Mouse (Mus musculus) lung, embryonic 15.5 days (tissue): ENCODE data around the gene Gm21876. TPM values are rescaled to one million over a fixed set of nuclear protein-coding genes. Genes with fewer than 3 reads are reported as not detected.
"Not testable (repeated sequence)": the region's sequence is repeated elsewhere in the genome, so short reads cannot be mapped to it uniquely, and the experiment has no call there.

Source experiments
- ATAC-seq: fragments of 200-750 bp; cut with Nextera tagmentation; 2 replicates; pipeline ENCODE4 v1.8.0; 2017; ENCODE audit warnings: moderate number of reproducible peaks, borderline replicate concordance; ENCODE audit not compliant: low FRiP score, low TSS enrichment; ENCODE audit errors: extremely low read depth
- H3K27ac ChIP-seq: fragments of 300-500 bp; sonication (generic); 2 replicates; pipeline ENCODE4 v1.5.1; 2015; ENCODE audit warnings: moderate library complexity, mild to moderate bottlenecking, inconsistent platforms
- H3K27me3 ChIP-seq: fragments of 300-500 bp; sonication (generic); 2 replicates; pipeline ENCODE4 v1.6.1; 2015; ENCODE audit warnings: inconsistent platforms
- H3K36me3 ChIP-seq: fragments of 300-500 bp; sonication (generic); 2 replicates; pipeline ENCODE4 v1.6.1; 2015; ENCODE audit warnings: inconsistent platforms
- H3K4me1 ChIP-seq: fragments of 300-500 bp; sonication (generic); 2 replicates; pipeline ENCODE4 v1.6.1; 2015; ENCODE audit warnings: inconsistent platforms
- H3K4me2 ChIP-seq: fragments of 300-500 bp; sonication (generic); 2 replicates; pipeline ENCODE4 v1.6.1; 2015; ENCODE audit warnings: inconsistent platforms, mild to moderate bottlenecking, moderate library complexity
- H3K4me3 ChIP-seq: fragments of 300-500 bp; sonication (generic); 2 replicates; pipeline ENCODE4 v1.5.1; 2015; ENCODE audit warnings: mild to moderate bottlenecking, inconsistent platforms
- H3K9ac ChIP-seq: fragments of 300-500 bp; sonication (generic); 2 replicates; pipeline ENCODE4 v1.6.1; 2015; ENCODE audit warnings: inconsistent platforms
- H3K9me3 ChIP-seq: fragments of 300-500 bp; sonication (generic); 2 replicates; pipeline ENCODE4 v1.6.1; 2016; ENCODE audit warnings: inconsistent platforms
- WGBS: fragments of 180-500 bp; shearing (Covaris S2); methylation state at CpG from one replicate; pipeline ENCODE4 v1.1.7; 2015; 5-methylcytosine and 5-hydroxymethylcytosine counted together
- polyA plus RNA-seq: library from polyadenylated mRNA; unstranded; fragments of >200 nt; fragmentation: Nextera tagmentation; extraction: Ambion mirVana; gene quantifications from 2 replicates; pipeline ENCODE4 v1.2.1, GENCODE M21; 2015

The Gm21876 gene
- not detected in 2 replicates for polyA plus RNA-seq

- Histone ChIP-seq H3K4me1 (no peaks in the 10 kb centered on the region), H3K4me3 (no peak within 1 kb of the TSS), H3K9ac (no peak within 1 kb of the TSS), H3K9me3 (no peaks in the 10 kb centered on the region), H3K27me3 (no peaks in the 10 kb centered on the region), H3K27ac (no peak within 1 kb of the TSS), H3K4me2 (no peak within 1 kb of the TSS), H3K36me3 (no peaks in the 10 kb centered on the region)
- no peak for ATAC-seq
- 54% methylated on average over 3 of the region's 3 CpGs for whole genome bisulfite sequencing
Observed at GRCm38 (mm10) chrX:21175553-21175952, at the start of gene Gm21876. Gm21876 (minus strand) TSS chrX:21175653.

DNA sequence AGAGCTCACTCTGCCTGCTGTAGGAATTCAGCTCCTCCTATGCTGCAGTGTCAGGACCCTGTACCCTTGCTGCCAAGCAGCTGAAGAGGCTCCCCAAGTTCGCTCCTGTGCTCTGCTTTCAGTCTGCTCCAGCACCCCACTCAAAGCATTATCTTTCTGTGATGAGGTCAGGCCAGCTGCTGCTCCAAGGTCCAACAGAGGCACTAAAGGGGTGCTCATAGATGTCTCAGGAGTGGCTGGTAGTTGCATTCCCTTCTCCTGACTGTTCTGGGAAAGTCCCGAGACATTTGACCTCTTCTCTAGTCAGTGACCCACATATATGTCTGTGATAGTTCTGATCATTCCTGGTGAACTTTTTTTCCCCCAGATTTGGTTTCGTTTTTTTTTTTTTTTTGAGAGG, 45.0 kb upstream of the Gm21876 start:
- H3K27ac ChIP-seq = no peak overlapping the region
- no peak overlapping the region for H3K4me3 ChIP-seq
- H3K4me1 ChIP-seq = no peaks in the 10 kb centered on the region
- no peak overlapping the region for H3K4me2 ChIP-seq
- H3K36me3 ChIP-seq = no peaks in the 10 kb centered on the region
- H3K27me3 ChIP-seq = no peaks in the 10 kb centered on the region
- no peak overlapping the region for H3K9ac ChIP-seq
- no peaks in the 10 kb centered on the region for H3K9me3 ChIP-seq
- no peak for ATAC-seq
- WGBS = 58% methylated on average over 3 of the region's 3 CpGs

- not testable (repeated sequence) for H3K4me2 ChIP-seq, H3K27ac ChIP-seq, ATAC-seq, H3K9me3 ChIP-seq, H3K36me3 ChIP-seq, H3K9ac ChIP-seq, H3K4me1 ChIP-seq, H3K4me3 ChIP-seq, H3K27me3 ChIP-seq
- WGBS = 90% methylated on average over 25 of the region's 25 CpGs
Observed at GRCm38 (mm10) chrX:21146675-21147074, 28.8 kb downstream of the Gm21876 start.

Other genes with a start within 250 kb of the Gm21876 start
- gene Cfp, start 244.1 kb downstream of the Gm21876 start, polyA plus RNA-seq = 7.0 and 7.4 TPM in 2 replicates
- 10.9 and 12.5 TPM in 2 replicates for gene Elk1, start 225.0 kb downstream of the Gm21876 start, polyA plus RNA-seq
- gene Uxt, start 213.6 kb downstream of the Gm21876 start, polyA plus RNA-seq = 49.7 and 49.9 TPM in 2 replicates
- gene Zfp182, start 113.3 kb downstream of the Gm21876 start, polyA plus RNA-seq = 5.4 and 5.6 TPM in 2 replicates
- not detected in 2 replicates for gene Spaca5, start 107.2 kb downstream of the Gm21876 start, polyA plus RNA-seq
- gene Zfp300, start 86.1 kb downstream of the Gm21876 start, polyA plus RNA-seq = 1.3 and 1.4 TPM in 2 replicates
- gene Ssxa1, start 59.8 kb downstream of the Gm21876 start, polyA plus RNA-seq = not detected in 2 replicates